Mouse (Mus musculus): ENCODE results near the gene Kif5a. TPM values are rescaled to one million over a fixed set of nuclear protein-coding genes. Genes with fewer than 3 reads are reported as not detected.

Kif5a gene
- polyA plus RNA-seq, 1 experiment, result 1.6 TPM

DNA sequence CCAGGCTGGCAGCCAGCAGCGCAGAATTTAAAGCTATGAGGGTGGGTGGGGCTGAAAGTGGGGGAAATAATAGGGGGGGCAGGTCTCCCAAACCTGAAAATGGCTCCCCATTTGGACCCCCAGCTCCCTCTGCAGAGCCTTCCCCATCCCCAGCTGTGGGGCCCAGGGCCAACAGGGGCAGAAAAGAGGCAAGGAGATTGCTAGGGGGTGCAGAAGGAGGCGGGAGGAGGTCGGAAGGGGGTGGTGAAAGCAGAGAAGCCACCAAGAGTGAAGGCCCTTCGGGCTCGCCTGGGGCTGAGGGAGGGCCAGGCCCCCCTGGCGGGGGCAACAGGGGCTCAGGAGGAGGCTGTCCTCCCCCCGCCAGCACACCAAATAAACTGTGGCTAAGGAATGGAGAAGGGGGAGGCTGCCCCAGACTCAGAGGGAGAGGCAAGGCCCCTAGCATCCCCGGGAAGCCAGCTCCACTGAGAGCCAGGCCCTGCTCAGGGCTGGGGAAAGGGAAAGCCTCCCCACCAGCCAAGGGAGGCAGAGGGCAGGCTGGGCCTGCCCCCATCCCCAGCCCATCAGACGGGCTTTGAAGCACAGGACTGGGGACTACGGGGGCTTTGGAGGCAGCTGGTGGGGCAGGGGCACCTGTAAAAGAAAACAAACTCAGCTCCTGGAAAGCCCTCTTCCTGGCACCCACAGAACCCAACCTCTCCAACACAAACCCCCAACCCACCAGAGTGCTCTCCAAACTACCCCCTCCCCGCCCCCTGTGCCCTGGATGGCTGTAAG lies 21.8 kb upstream of the Kif5a start:
- Histone ChIP-seq H3K4me1 (ENCODE audit: control insufficient read depth, insufficient read depth, low read length) (0 out of 2 replicates have a peak, but pooled peaks cover 8% of the 10 kb centered on the region), H3K27ac (ENCODE audit: insufficient read depth, low read length) (no peak overlapping the region), H3K4me3 (ENCODE audit: insufficient read depth, low read length) (no peak overlapping the region)
- TF ChIP-seq CTCF (IDR thresholded peaks at IDR 0.05; ENCODE audit: borderline replicate concordance, insufficient read depth, low read length), result no peak
- no peak for TF ChIP-seq POLR2A (IDR thresholded peaks at IDR 0.05; ENCODE audit: low read depth, low read length)

DNA sequence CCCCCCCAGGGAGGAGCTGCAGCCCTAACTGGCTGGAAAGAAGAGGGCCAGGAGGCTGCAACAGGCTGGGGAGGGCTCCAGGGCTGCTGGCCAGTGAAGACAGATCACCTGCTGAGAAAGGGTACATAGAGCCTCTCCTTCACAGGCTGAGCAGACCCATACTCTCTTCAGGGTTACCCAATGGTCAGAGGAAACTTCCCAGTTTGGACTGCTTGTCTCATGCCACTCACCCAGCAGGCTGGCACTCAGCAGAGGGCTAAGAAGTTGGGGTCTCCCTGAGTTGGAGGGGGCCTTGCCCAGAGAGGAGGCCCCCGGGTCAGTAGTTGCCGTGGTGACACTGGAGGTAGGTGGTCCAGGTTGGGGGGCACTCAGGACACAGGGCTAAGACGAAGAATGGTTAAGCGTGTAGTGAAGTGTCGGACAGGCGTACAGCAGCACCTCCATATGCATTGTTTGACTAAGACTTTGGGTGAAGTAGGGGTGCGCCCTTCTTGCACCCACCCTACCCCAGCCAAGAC lies 21.0 kb upstream of the Kif5a start:
- TF ChIP-seq POLR2A (IDR thresholded peaks at IDR 0.05; ENCODE audit: low read depth, low read length) (no peak), CTCF (IDR thresholded peaks at IDR 0.05; ENCODE audit: borderline replicate concordance, insufficient read depth, low read length) (no peak)
- H3K27ac ChIP-seq (ENCODE audit: insufficient read depth, low read length), result no peak overlapping the region
- H3K4me3 ChIP-seq (ENCODE audit: insufficient read depth, low read length), result no peak overlapping the region
- H3K4me1 ChIP-seq (ENCODE audit: control insufficient read depth, insufficient read depth, low read length), result 0 out of 2 replicates have a peak, but pooled peaks cover 5% of the 10 kb centered on the region

DNA sequence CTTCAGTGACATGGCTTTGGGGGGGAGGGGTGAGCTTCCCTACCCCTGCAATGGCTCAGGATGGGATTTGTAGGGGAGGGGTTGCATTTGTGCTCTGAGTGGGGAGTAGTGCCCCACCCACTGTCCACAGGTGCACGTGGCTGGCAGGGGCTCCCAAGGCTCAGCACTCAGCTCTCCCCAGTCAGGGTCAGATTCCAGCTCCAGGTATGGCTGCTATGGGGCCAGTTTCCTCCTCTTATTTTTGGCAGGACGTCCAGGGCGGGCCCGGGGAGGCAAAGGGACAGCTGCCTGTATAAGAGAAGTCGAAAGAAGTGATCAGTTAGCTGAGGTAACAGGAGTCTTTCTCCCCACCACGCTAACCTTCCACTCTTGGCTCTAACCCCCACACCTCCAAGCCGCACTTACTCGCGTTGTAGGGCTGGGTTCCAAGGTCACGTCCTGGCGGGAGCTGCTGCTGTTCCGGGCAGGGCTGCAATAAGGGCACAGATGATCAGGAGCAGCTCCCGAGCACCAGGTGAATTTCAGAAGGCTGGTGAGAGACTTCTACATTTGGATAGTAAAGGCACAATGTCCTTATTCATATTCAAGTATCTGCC lies 19.6 kb upstream of the Kif5a start:
- Histone ChIP-seq H3K27ac (ENCODE audit: insufficient read depth, low read length) (no peak overlapping the region), H3K4me1 (ENCODE audit: control insufficient read depth, insufficient read depth, low read length) (0 out of 2 replicates have a peak, but pooled peaks cover 5% of the 10 kb centered on the region), H3K4me3 (ENCODE audit: insufficient read depth, low read length) (no peak overlapping the region)
- no peak for TF ChIP-seq CTCF (IDR thresholded peaks at IDR 0.05; ENCODE audit: borderline replicate concordance, insufficient read depth, low read length)

DNA sequence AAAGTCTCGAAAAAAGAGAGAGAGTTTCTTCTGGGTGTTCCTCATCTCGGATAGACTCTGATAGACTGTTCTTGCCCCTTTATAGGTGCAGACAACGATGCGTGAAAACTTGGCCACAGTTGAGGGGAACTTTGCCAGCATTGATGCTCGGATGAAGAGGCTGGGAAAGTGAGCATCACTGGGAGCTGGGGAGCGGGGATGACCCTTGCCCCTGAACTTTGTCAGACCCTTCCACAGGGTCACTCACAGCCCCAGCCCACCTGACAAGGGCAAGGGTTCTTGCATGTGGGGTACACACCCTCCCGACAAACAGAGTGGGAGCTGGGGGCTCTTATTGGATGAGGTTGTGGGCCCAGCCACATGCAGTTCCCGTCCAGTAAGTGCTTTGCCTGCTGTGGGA lies 18.2 kb upstream of the Kif5a start:
- no peak overlapping the region for H3K27ac ChIP-seq (ENCODE audit: insufficient read depth, low read length)
- H3K4me3 ChIP-seq (ENCODE audit: insufficient read depth, low read length), result no peak overlapping the region
- H3K4me1 ChIP-seq (ENCODE audit: control insufficient read depth, insufficient read depth, low read length), result no peaks in the 10 kb centered on the region
- no peak for TF ChIP-seq CTCF (IDR thresholded peaks at IDR 0.05; ENCODE audit: borderline replicate concordance, insufficient read depth, low read length)
- no peak; the same call in 1 of the 2 replicates for TF ChIP-seq POLR2A (IDR thresholded peaks at IDR 0.05; ENCODE audit: low read depth, low read length)

DNA sequence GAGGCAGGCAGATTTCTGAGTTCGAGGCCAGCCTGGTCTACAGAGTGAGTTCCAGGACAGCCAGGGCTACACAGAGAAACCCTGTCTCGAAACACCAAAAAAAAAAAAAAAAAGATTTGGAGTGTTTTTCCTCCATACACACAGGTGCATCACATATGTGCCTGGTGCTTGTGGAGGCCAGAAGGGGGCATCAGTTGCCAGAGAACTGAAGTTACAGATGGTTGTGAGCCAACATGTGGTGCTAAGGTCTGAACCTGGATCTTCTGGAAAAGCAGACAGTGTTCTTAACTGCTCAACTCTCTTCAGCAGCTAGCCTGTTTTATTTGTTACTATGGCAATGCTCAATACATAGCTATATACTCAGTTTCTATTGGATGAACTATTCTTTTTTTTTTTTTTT lies 16.6 kb upstream of the Kif5a start:
- TF ChIP-seq POLR2A (IDR thresholded peaks at IDR 0.05; ENCODE audit: low read depth, low read length) (no peak), CTCF (IDR thresholded peaks at IDR 0.05; ENCODE audit: borderline replicate concordance, insufficient read depth, low read length) (no peak)
- no peak overlapping the region for H3K4me3 ChIP-seq (ENCODE audit: insufficient read depth, low read length)
- H3K27ac ChIP-seq (ENCODE audit: insufficient read depth, low read length), result no peak overlapping the region
- no peaks in the 10 kb centered on the region for H3K4me1 ChIP-seq (ENCODE audit: control insufficient read depth, insufficient read depth, low read length)

DNA sequence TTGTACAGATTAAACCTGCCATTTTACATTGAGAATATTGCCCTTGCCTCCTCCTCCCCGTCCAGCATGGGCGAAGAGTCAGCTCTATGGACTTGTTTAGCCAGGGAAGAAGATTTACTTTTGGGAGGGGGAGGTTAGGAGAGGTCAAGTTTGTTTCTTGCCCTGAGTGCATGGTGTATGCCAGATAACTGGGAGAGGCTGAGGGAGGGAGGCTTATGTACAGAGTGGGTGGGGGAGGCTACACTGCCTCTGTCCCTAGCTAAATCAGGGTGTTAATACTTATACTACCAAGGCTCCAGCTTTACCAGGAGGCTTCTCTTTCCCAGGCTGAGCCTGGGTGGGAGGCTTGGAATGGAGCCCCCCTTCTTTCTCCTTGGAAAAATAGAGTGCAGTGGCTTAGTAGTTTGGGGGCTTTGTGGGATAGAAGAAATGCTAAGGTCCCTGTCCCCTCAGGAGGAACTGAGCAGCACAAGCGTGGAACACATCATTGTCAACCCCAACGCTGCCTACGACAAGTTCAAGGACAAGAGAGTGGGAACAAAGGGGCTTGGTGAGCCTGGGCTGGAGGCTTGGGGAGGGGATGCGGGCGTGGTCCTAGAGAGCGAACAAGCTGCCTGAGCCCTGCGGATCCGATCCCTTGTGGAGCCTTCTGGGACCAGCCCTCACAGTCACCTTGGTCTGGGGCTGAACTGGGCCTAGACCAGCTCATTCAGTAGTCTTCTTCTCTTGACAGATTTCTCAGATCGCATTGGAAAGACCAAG lies 11.3 kb upstream of the Kif5a start:
- H3K4me3 ChIP-seq (ENCODE audit: insufficient read depth, low read length), result no peak overlapping the region
- TF ChIP-seq POLR2A (IDR thresholded peaks at IDR 0.05; ENCODE audit: low read depth, low read length), result no peak
- TF ChIP-seq CTCF (IDR thresholded peaks at IDR 0.05; ENCODE audit: borderline replicate concordance, insufficient read depth, low read length), result no peak
- H3K4me1 ChIP-seq (ENCODE audit: control insufficient read depth, insufficient read depth, low read length), result no peaks in the 10 kb centered on the region
- no peak overlapping the region for H3K27ac ChIP-seq (ENCODE audit: insufficient read depth, low read length)

DNA sequence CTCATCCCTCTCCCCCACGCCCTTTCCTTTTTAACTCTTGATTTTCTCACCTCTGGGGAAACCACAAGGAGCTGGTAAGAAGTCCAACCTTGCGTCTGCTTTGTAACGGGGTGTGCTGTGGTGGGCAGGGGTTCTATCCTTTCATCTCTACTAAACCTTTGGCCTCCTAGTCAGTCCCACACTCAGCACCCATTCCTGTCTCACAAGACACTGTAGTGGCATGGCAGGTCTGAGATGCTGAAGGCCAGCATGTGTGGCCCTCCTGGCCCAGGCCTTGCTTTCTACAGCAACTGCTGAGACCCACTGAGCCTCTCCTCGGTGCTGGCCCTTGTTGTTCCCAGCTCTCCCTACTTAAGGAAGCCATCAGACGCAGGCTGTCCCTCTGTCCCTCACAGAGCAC lies 9.2 kb upstream of the Kif5a start:
- H3K27ac ChIP-seq (ENCODE audit: insufficient read depth, low read length), result no peak overlapping the region
- TF ChIP-seq POLR2A (IDR thresholded peaks at IDR 0.05; ENCODE audit: low read depth, low read length), result no peak
- no peak for TF ChIP-seq CTCF (IDR thresholded peaks at IDR 0.05; ENCODE audit: borderline replicate concordance, insufficient read depth, low read length)
- no peaks in the 10 kb centered on the region for H3K4me1 ChIP-seq (ENCODE audit: control insufficient read depth, insufficient read depth, low read length)
- H3K4me3 ChIP-seq (ENCODE audit: insufficient read depth, low read length), result no peak overlapping the region

DNA sequence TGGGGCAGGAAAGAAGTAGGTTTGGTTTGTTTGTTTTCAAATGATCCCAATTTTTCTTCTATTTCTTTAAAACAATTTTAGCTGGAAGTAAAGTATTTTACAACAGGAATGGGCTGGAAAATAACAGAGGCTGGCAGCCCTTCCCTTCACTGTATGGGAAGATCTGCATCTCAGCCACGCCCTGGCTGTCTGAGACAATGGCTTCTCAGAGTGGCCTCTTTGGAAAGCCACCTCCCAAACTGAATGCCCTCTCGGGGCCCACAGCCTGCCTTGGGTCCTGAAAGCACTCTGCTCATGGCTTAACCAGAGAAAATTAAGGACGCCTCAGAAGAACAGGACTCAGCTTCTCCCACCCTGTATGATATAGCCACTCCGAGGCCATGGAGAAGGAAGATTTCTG lies 6.7 kb upstream of the Kif5a start:
- H3K4me1 ChIP-seq (ENCODE audit: control insufficient read depth, insufficient read depth, low read length), result no peaks in the 10 kb centered on the region

DNA sequence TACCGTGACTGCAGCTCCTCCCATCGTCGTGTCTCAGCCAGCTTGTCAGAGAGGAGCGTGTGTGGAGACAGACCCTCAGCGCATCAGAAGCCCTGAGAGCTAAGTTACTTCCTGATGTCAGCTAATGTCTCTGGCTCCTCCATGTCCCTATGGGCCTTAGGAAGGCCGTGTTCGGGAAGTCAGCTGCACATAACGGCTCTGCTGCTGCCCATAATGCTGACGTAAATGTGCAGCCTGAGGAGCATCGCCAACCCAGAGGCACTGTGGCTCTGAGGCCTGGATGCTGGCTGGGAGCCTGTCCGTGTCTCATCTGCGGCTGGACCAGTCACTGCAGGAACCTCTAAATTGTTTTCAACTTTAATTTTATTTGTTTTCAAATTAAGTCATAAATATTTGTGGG lies 5.9 kb upstream of the Kif5a start:
- no peak for TF ChIP-seq CTCF (IDR thresholded peaks at IDR 0.05; ENCODE audit: borderline replicate concordance, insufficient read depth, low read length)
- no peak for TF ChIP-seq POLR2A (IDR thresholded peaks at IDR 0.05; ENCODE audit: low read depth, low read length)
- H3K27ac ChIP-seq (ENCODE audit: insufficient read depth, low read length), result no peak overlapping the region
- no peaks in the 10 kb centered on the region for H3K4me1 ChIP-seq (ENCODE audit: control insufficient read depth, insufficient read depth, low read length)
- H3K4me3 ChIP-seq (ENCODE audit: insufficient read depth, low read length), result no peak overlapping the region

More for the DNA sequence above, 6.7 kb upstream of the Kif5a start:
- TF ChIP-seq CTCF (IDR thresholded peaks at IDR 0.05; ENCODE audit: borderline replicate concordance, insufficient read depth, low read length), result no peak
- TF ChIP-seq POLR2A (IDR thresholded peaks at IDR 0.05; ENCODE audit: low read depth, low read length), result no peak
- H3K27ac ChIP-seq (ENCODE audit: insufficient read depth, low read length), result no peak overlapping the region
- H3K4me3 ChIP-seq (ENCODE audit: insufficient read depth, low read length), result no peak overlapping the region
